Mouse (Mus musculus): ENCODE data around the gene Nfix. TPM values are rescaled to one million over a fixed set of nuclear protein-coding genes. Genes with fewer than 3 reads are reported as not detected.
A peak's percentile ranks its signal among the peaks of the same experiment; 100 is the strongest.

The Nfix gene
- polyA plus RNA-seq (2017; shearing (Covaris generic)), result 1 to 10 TPM in 2 of 3 experiments, under 1 TPM in 1; 0.92 to 6.3 (median 3.1) TPM

- peak; percentile 52 for ATAC-seq
Measured at GRCm38 (mm10) chr8:84799999-84800831, at the start of gene Nfix. Gene Nfix (minus strand): TSS chr8:84800344.

GRCm38 (mm10) chr8:84847684-84848435 lies 47.7 kb upstream of the Nfix start:
- no peak for ATAC-seq

- peak; percentile 98 for ATAC-seq
Measured at GRCm38 (mm10) chr8:84846722-84847572, 46.8 kb upstream of the Nfix start, which contains the start of gene Calr. Gene Calr (minus strand): TSS chr8:84846934.

GRCm38 (mm10) chr8:84846094-84846721 lies 46.1 kb upstream of the Nfix start:
- ATAC-seq, result peak; percentile 3

GRCm38 (mm10) chr8:84845355-84846093 lies 45.4 kb upstream of the Nfix start:
- ATAC-seq, result no peak

GRCm38 (mm10) chr8:84844397-84845070 lies 44.4 kb upstream of the Nfix start:
- no peak for ATAC-seq

- ATAC-seq, result no peak
Measured at GRCm38 (mm10) chr8:84841514-84841913, 41.4 kb upstream of the Nfix start.

GRCm38 (mm10) chr8:84840248-84840999 lies 40.3 kb upstream of the Nfix start, which contains the start of gene Rad23a:
Gene Rad23a (minus strand): TSS chr8:84840665.
- ATAC-seq, result peak; percentile 97

- no peak for ATAC-seq
Measured at GRCm38 (mm10) chr8:84839875-84840247, 39.7 kb upstream of the Nfix start.

- ATAC-seq, result no peak
Measured at GRCm38 (mm10) chr8:84839411-84839810, 39.3 kb upstream of the Nfix start.

GRCm38 (mm10) chr8:84838513-84838912 lies 38.4 kb upstream of the Nfix start:
- ATAC-seq, result no peak

GRCm38 (mm10) chr8:84837912-84838470 lies 37.8 kb upstream of the Nfix start:
- no peak for ATAC-seq

GRCm38 (mm10) chr8:84837149-84837911 lies 37.2 kb upstream of the Nfix start:
- no peak for ATAC-seq

- ATAC-seq, result no peak
Measured at GRCm38 (mm10) chr8:84834866-84835855, 35.0 kb upstream of the Nfix start.

GRCm38 (mm10) chr8:84834002-84834865 lies 34.1 kb upstream of the Nfix start:
- ATAC-seq, result no peak
